Mouse (Mus musculus) MEL (cell line): ENCODE results near the gene Selenom.

ENCODE experiments used
- POLR2AphosphoS2 ChIP-seq: IDR thresholded peaks from 2 replicates; pipeline ENCODE4 v1.6.1; 2011; ENCODE audit warnings: low read length, improper control_type of control experiment
- TBP ChIP-seq: IDR thresholded peaks from 2 replicates; pipeline ENCODE4 v1.8.0; 2011; ENCODE audit warnings: low read depth, low read length, improper control_type of control experiment
- USF1 ChIP-seq: IDR thresholded peaks from 2 replicates; pipeline ENCODE4 v1.6.1; 2014; ENCODE audit warnings: low read depth, mild to moderate bottlenecking, inconsistent platforms, low read length, improper control_type of control experiment, moderate library complexity

DNA sequence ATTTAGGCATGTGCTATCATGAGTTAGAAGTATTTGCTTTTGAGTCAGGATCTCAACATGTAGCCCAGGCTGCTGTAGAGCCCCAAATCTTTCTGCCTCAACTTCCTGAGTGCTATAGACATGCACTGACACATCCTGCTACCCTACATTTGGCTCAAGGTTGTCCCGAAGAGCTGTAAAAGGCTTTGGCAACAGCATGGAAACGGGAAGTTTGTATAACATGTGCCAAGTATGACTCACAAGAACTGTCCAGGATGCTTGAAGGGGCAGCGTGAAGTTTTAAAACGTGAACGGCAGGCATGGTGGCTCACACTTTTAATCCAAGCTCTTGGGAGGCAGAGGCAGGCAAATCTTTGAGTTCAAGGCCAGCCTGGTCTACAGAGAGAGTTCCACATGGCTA lies 45.7 kb downstream of the Selenom start:
- peak; percentile 59; the same call in 1 of the 2 replicates for TF ChIP-seq TBP
- TF ChIP-seq POLR2AphosphoS2: no peak
- TF ChIP-seq USF1: no peak
